Comparison of ENCODE assay signal across 25 mouse cellular contexts in the genomic region with DNA sequence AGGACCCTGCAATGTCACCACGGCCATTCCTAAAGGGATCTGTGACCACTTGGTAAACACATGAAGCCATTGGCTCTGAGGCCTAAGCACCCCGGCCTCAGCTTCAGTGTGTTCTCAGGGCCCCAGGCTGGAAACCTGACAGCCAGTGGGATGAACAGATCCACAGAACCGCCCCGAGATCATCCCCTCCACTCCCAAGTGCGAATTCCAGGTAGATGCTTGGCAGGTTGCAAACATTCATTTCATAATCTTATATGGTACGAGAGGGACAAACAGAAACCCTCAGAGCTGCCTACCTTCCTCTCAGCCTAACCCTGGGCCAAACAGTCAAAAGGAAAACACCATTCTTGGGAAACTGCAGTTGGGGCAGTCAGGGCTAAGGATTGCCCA. TPM values are rescaled to one million over a fixed set of nuclear protein-coding genes. Genes with fewer than 3 reads are reported as not detected.
DNase-seq lines count a peak whose midpoint lies in the region; ATAC-seq and TF ChIP-seq lines count a peak whose summit lies in the region.
"Had no signal": no experiment of that assay in that cellular context is flagged by ENCODE, and none has a peak within 500 bp of the region (broad histone marks: within the 10 kb centered on the region; RNA-seq: fewer than 3 reads in every experiment).

No protein-coding gene starts in this region.

- H3K9ac ChIP-seq in forebrain, embryonic 11.5 days (ENCODE audit: low read length): no peak overlapping the region
- H3K9ac ChIP-seq in forebrain, embryonic 16.5 days (replicated peaks; ENCODE audit: low read depth, low read length): no peak overlapping the region
- no peak overlapping the region for H3K9ac ChIP-seq in kidney, embryonic 14.5 days (ENCODE audit: low read depth, low read length)
- peak overlapping the region; percentile 49 for H3K9ac ChIP-seq in liver, embryonic 13.5 days
- no peak overlapping the region for H3K9ac ChIP-seq in liver, postnatal 0 days (replicated peaks)
- H3K9ac ChIP-seq in stomach, postnatal 0 days (ENCODE audit: low read length): no peak overlapping the region
- H3K9ac ChIP-seq: heart, embryonic 13.5 days; hindbrain, embryonic 15.5 days; midbrain, embryonic 12.5 days; neural tube, embryonic 12.5 days had no signal

- no peak for TF ChIP-seq EP300 in liver, postnatal 0 days (IDR thresholded peaks at IDR 0.05; ENCODE audit: low read depth)
- no peak for TF ChIP-seq EP300 in stomach, postnatal 0 days (optimal IDR thresholded peaks at IDR 0.05)

- H3K4me1 ChIP-seq in forebrain, embryonic 11.5 days (replicated peaks; ENCODE audit: control insufficient read depth, insufficient read depth, low read length): no peaks in the 10 kb centered on the region
- no peaks in the 10 kb centered on the region for H3K4me1 ChIP-seq in forebrain, embryonic 16.5 days (replicated peaks; ENCODE audit: control insufficient read depth, insufficient read depth, low read length)
- H3K4me1 ChIP-seq in kidney, embryonic 14.5 days (ENCODE audit: control insufficient read depth, insufficient read depth, low read length): peaks cover 21% of the 10 kb centered on the region
- peaks cover 40% of the 10 kb centered on the region for H3K4me1 ChIP-seq in liver, embryonic 13.5 days (replicated peaks)
- peaks cover 16% of the 10 kb centered on the region for H3K4me1 ChIP-seq in liver, postnatal 0 days (ENCODE audit: insufficient read depth)
- H3K4me1 ChIP-seq in stomach, postnatal 0 days (replicated peaks; ENCODE audit: control insufficient read depth, insufficient read depth): no peaks in the 10 kb centered on the region; the same call in 1 of the 2 replicates
- H3K4me1 ChIP-seq: hindbrain, embryonic 10.5 days; hindbrain, embryonic 15.5 days; midbrain, embryonic 12.5 days; neural tube, embryonic 12.5 days had no signal

- H3K4me3 ChIP-seq in forebrain, embryonic 11.5 days (ENCODE audit: low read depth, low read length): no peak overlapping the region
- H3K4me3 ChIP-seq in forebrain, embryonic 16.5 days (replicated peaks; ENCODE audit: low read length): no peak overlapping the region
- no peak overlapping the region for H3K4me3 ChIP-seq in kidney, embryonic 14.5 days (ENCODE audit: low read length)
- H3K4me3 ChIP-seq in liver, embryonic 13.5 days (replicated peaks): no peak overlapping the region
- H3K4me3 ChIP-seq in liver, postnatal 0 days (ENCODE audit: low read depth, low read length): no peak overlapping the region
- H3K4me3 ChIP-seq in stomach, postnatal 0 days (ENCODE audit: low read depth, low read length): no peak overlapping the region
- H3K4me3 ChIP-seq: heart, adult 2 months; heart, embryonic 13.5 days; hindbrain, embryonic 10.5 days; hindbrain, embryonic 15.5 days; midbrain, embryonic 12.5 days; myocyte; neural tube, embryonic 12.5 days had no signal

- WGBS in forebrain, embryonic 11.5 days: 85% methylated on average over 6 of the region's 6 CpGs
- 91% methylated on average over 6 of the region's 6 CpGs for WGBS in forebrain, embryonic 16.5 days
- 85% methylated on average over 6 of the region's 6 CpGs for WGBS in kidney, embryonic 14.5 days
- 83% methylated on average over 6 of the region's 6 CpGs for WGBS in liver, embryonic 13.5 days (ENCODE audit: insufficient replicate concordance)
- WGBS in liver, postnatal 0 days (ENCODE audit: insufficient replicate concordance): 77% methylated on average over 6 of the region's 6 CpGs
- WGBS in stomach, postnatal 0 days: 78% methylated on average over 6 of the region's 6 CpGs

- no peak for TF ChIP-seq CTCF in liver, postnatal 0 days (IDR thresholded peaks at IDR 0.05; ENCODE audit: low read depth)
- no peak for TF ChIP-seq CTCF in stomach, postnatal 0 days (IDR thresholded peaks at IDR 0.05; ENCODE audit: low read depth)

- H3K27ac ChIP-seq in forebrain, embryonic 11.5 days (ENCODE audit: low read depth, low read length): no peak overlapping the region
- H3K27ac ChIP-seq in forebrain, embryonic 16.5 days (ENCODE audit: low read length): no peak overlapping the region
- peak overlapping the region; percentile 85 for H3K27ac ChIP-seq in kidney, embryonic 14.5 days (ENCODE audit: low read depth, low read length)
- H3K27ac ChIP-seq in liver, embryonic 13.5 days: peak overlapping the region; percentile 45
- H3K27ac ChIP-seq in liver, postnatal 0 days (ENCODE audit: low read depth): no peak overlapping the region
- peak overlapping the region; percentile 24; the same call in 1 of the 2 replicates for H3K27ac ChIP-seq in stomach, postnatal 0 days (replicated peaks)
- H3K27ac ChIP-seq: heart, adult 2 months; heart, embryonic 13.5 days; hindbrain, embryonic 10.5 days; hindbrain, embryonic 15.5 days; midbrain, embryonic 12.5 days; neural tube, embryonic 12.5 days had no signal

- no peak overlapping the region for H3K4me2 ChIP-seq in forebrain, embryonic 11.5 days (ENCODE audit: low read depth, low read length, severe bottlenecking)
- no peak overlapping the region for H3K4me2 ChIP-seq in forebrain, embryonic 16.5 days (ENCODE audit: low read length)
- no peak overlapping the region for H3K4me2 ChIP-seq in kidney, embryonic 14.5 days (replicated peaks; ENCODE audit: low read depth, low read length)
- no peak overlapping the region for H3K4me2 ChIP-seq in liver, embryonic 13.5 days
- no peak overlapping the region for H3K4me2 ChIP-seq in liver, postnatal 0 days (ENCODE audit: low read depth, low read length)
- no peak overlapping the region for H3K4me2 ChIP-seq in stomach, postnatal 0 days (replicated peaks; ENCODE audit: low read depth)
- H3K4me2 ChIP-seq: heart, embryonic 13.5 days; hindbrain, embryonic 15.5 days; midbrain, embryonic 12.5 days; neural tube, embryonic 12.5 days had no signal

- no peaks in the 10 kb centered on the region for H3K36me3 ChIP-seq in forebrain, embryonic 11.5 days (ENCODE audit: control insufficient read depth, insufficient read depth, low read length)
- no peaks in the 10 kb centered on the region for H3K36me3 ChIP-seq in forebrain, embryonic 16.5 days (ENCODE audit: control insufficient read depth, insufficient read depth)
- no peaks in the 10 kb centered on the region for H3K36me3 ChIP-seq in kidney, embryonic 14.5 days (ENCODE audit: control insufficient read depth, insufficient read depth, low read length)
- H3K36me3 ChIP-seq in liver, embryonic 13.5 days: no peaks in the 10 kb centered on the region
- H3K36me3 ChIP-seq in liver, postnatal 0 days (replicated peaks; ENCODE audit: insufficient read depth, low read length): no peaks in the 10 kb centered on the region
- H3K36me3 ChIP-seq in stomach, postnatal 0 days (ENCODE audit: control insufficient read depth, insufficient read depth, low read length): no peaks in the 10 kb centered on the region
- H3K36me3 ChIP-seq: heart, embryonic 13.5 days; hindbrain, embryonic 10.5 days; hindbrain, embryonic 15.5 days; midbrain, embryonic 12.5 days; neural tube, embryonic 12.5 days had no signal

- no peaks in the 10 kb centered on the region for H3K27me3 ChIP-seq in forebrain, embryonic 11.5 days (ENCODE audit: control insufficient read depth, insufficient read depth, low read length)
- H3K27me3 ChIP-seq in forebrain, embryonic 16.5 days (replicated peaks; ENCODE audit: control insufficient read depth, insufficient read depth, low read length): no peaks in the 10 kb centered on the region
- no peaks in the 10 kb centered on the region for H3K27me3 ChIP-seq in kidney, embryonic 14.5 days (ENCODE audit: control insufficient read depth, insufficient read depth, low read length)
- H3K27me3 ChIP-seq in liver, embryonic 13.5 days: no peaks in the 10 kb centered on the region
- H3K27me3 ChIP-seq in liver, postnatal 0 days (ENCODE audit: insufficient read depth, low read length): no peaks in the 10 kb centered on the region
- H3K27me3 ChIP-seq in stomach, postnatal 0 days (ENCODE audit: control insufficient read depth, insufficient read depth, low read length): no peaks in the 10 kb centered on the region
- H3K27me3 ChIP-seq: CH12.LX; heart, embryonic 13.5 days; hindbrain, embryonic 15.5 days; midbrain, embryonic 12.5 days; neural tube, embryonic 12.5 days had no signal

- H3K9me3 ChIP-seq in forebrain, embryonic 11.5 days (ENCODE audit: control insufficient read depth, low read length): no peaks in the 10 kb centered on the region
- no peaks in the 10 kb centered on the region for H3K9me3 ChIP-seq in forebrain, embryonic 16.5 days (ENCODE audit: control insufficient read depth, low read length)
- H3K9me3 ChIP-seq in kidney, embryonic 14.5 days (ENCODE audit: control insufficient read depth, low read length): no peaks in the 10 kb centered on the region
- H3K9me3 ChIP-seq in liver, embryonic 13.5 days (replicated peaks): no peaks in the 10 kb centered on the region
- H3K9me3 ChIP-seq in liver, postnatal 0 days (ENCODE audit: low read length): no peaks in the 10 kb centered on the region
- H3K9me3 ChIP-seq in stomach, postnatal 0 days (ENCODE audit: control insufficient read depth, low read length): no peaks in the 10 kb centered on the region
- H3K9me3 ChIP-seq: heart, embryonic 13.5 days; hindbrain, embryonic 10.5 days; hindbrain, embryonic 15.5 days; midbrain, embryonic 12.5 days; neural tube, embryonic 12.5 days had no signal

- no peak for ATAC-seq in forebrain, embryonic 11.5 days (replicated peaks; ENCODE audit: low FRiP score)
- ATAC-seq in forebrain, embryonic 16.5 days: no peak
- no peak for ATAC-seq in kidney, embryonic 14.5 days (ENCODE audit: low FRiP score, low TSS enrichment)
- no peak for ATAC-seq in liver, embryonic 13.5 days (ENCODE audit: low read depth)
- no peak for ATAC-seq in liver, postnatal 0 days
- no peak for ATAC-seq in stomach, postnatal 0 days (ENCODE audit: low FRiP score, low TSS enrichment)
- ATAC-seq: forebrain, embryonic 14.5 days; inflammation-experienced regulatory T-cells, adult 6 months had no signal

- peak; percentile 22 for DNase-seq in forebrain, embryonic 11.5 days (ENCODE audit: low spot score)
- no peak for DNase-seq in kidney, postnatal 10 days
- no peak for DNase-seq in liver, embryonic 13.5 days
- no peak for DNase-seq in liver, postnatal 0 days
- DNase-seq in stomach, postnatal 0 days (ENCODE audit: low spot score): no peak
- no peak for DNase-seq in ovary, adult 18-20 months (ENCODE audit: low spot score)
- DNase-seq: adrenal gland, adult 8-10 months; cerebellum, adult 9-10 months; cerebellum, postnatal 36 days; heart, adult 2 months; heart, postnatal 14 days; layer of hippocampus, postnatal 36 days; right cerebral cortex, postnatal 4 days had no signal

RNA-seq across cellular contexts. Expression of gene Cdkl1, which starts 13.7 kb away (rescaled TPM):
- polyA plus RNA-seq in forebrain, embryonic 11.5 days (2014; fragmentation: Nextera tagmentation; extraction: Ambion mirVana): 0.31 and 0.81 TPM in 2 replicates
- 4.9 and 6.9 TPM in 2 replicates for polyA plus RNA-seq in forebrain, embryonic 16.5 days (2015; fragmentation: Nextera tagmentation; extraction: Ambion mirVana)
- 11.6 and 20.7 TPM in 2 replicates for polyA plus RNA-seq in kidney, embryonic 14.5 days (2014; fragmentation: Nextera tagmentation; extraction: Ambion mirVana)
- polyA plus RNA-seq in liver, embryonic 13.5 days (2015; fragmentation: Nextera tagmentation; extraction: Ambion mirVana): 1.3 and 1.8 TPM in 2 replicates
- polyA plus RNA-seq in liver, postnatal 0 days (2015; fragmentation: Nextera tagmentation; extraction: Ambion mirVana): 1.8 and 2.2 TPM in 2 replicates
- 2.0 and 2.3 TPM in 2 replicates for polyA plus RNA-seq in stomach, postnatal 0 days (2015; fragmentation: Nextera tagmentation; extraction: Ambion mirVana)
- polyA plus RNA-seq: C2C12; inflammation-experienced regulatory T-cells, adult 6 months had no signal

RNA-seq across cellular contexts. Expression of gene Atp5s, which starts 52.6 kb away (rescaled TPM):
- polyA plus RNA-seq in forebrain, embryonic 11.5 days (2014; fragmentation: Nextera tagmentation; extraction: Ambion mirVana): 18.9 and 23.6 TPM in 2 replicates
- polyA plus RNA-seq in forebrain, embryonic 16.5 days (2015; fragmentation: Nextera tagmentation; extraction: Ambion mirVana): 26.0 and 26.1 TPM in 2 replicates
- polyA plus RNA-seq in kidney, embryonic 14.5 days (2014; fragmentation: Nextera tagmentation; extraction: Ambion mirVana): 29.4 and 37.6 TPM in 2 replicates
- polyA plus RNA-seq in liver, embryonic 13.5 days (2015; fragmentation: Nextera tagmentation; extraction: Ambion mirVana): 21.1 and 21.2 TPM in 2 replicates
- polyA plus RNA-seq in liver, postnatal 0 days (2015; fragmentation: Nextera tagmentation; extraction: Ambion mirVana): 18.3 and 20.3 TPM in 2 replicates
- 20.5 and 20.6 TPM in 2 replicates for polyA plus RNA-seq in stomach, postnatal 0 days (2015; fragmentation: Nextera tagmentation; extraction: Ambion mirVana)

RNA-seq across cellular contexts. Expression of gene L2hgdh, which starts 52.7 kb away (rescaled TPM):
- 16.3 TPM in 2 replicates for polyA plus RNA-seq in forebrain, embryonic 11.5 days (2014; fragmentation: Nextera tagmentation; extraction: Ambion mirVana)
- polyA plus RNA-seq in forebrain, embryonic 16.5 days (2015; fragmentation: Nextera tagmentation; extraction: Ambion mirVana): 15.0 and 16.3 TPM in 2 replicates
- polyA plus RNA-seq in kidney, embryonic 14.5 days (2014; fragmentation: Nextera tagmentation; extraction: Ambion mirVana): 12.6 and 19.5 TPM in 2 replicates
- 15.5 and 18.6 TPM in 2 replicates for polyA plus RNA-seq in liver, embryonic 13.5 days (2015; fragmentation: Nextera tagmentation; extraction: Ambion mirVana)
- 10.4 and 10.5 TPM in 2 replicates for polyA plus RNA-seq in liver, postnatal 0 days (2015; fragmentation: Nextera tagmentation; extraction: Ambion mirVana)
- polyA plus RNA-seq in stomach, postnatal 0 days (2015; fragmentation: Nextera tagmentation; extraction: Ambion mirVana): 11.5 and 12.3 TPM in 2 replicates

Comparison
In these comparisons a context has a peak if more than half of its experiments do, and no peak if none do; other contexts are left out.
1. H3K27ac ChIP-seq: peak in kidney, embryonic 14.5 days (single experiment), liver, embryonic 13.5 days (single experiment) and stomach, postnatal 0 days (single experiment); none in forebrain, embryonic 11.5 days (single experiment), forebrain, embryonic 16.5 days (single experiment) and liver, postnatal 0 days (single experiment).